Mouse (Mus musculus) heart, embryonic 12.5 days (tissue): ENCODE measurements around the gene Prss32. TPM values are rescaled to one million over a fixed set of nuclear protein-coding genes. Genes with fewer than 3 reads are reported as not detected.

Experiments
- ATAC-seq: fragments of 200-750 bp; cut with Nextera tagmentation; 2 replicates; pipeline ENCODE4 v1.8.0; 2017; ENCODE audit warnings: moderate TSS enrichment, moderate library complexity; ENCODE audit not compliant: insufficient number of reproducible peaks, low FRiP score
- H3K27ac ChIP-seq: fragments of 300-500 bp; sonication (generic); 2 replicates; pipeline ENCODE4 v1.5.1; 2016; ENCODE audit warnings: mild to moderate bottlenecking, moderate library complexity; ENCODE audit not compliant: poor library complexity, severe bottlenecking
- H3K27me3 ChIP-seq: fragments of 300-500 bp; sonication (generic); replicated peaks from 2 replicates; pipeline ENCODE4 v1.6.1; 2016; ENCODE audit warnings: mild to moderate bottlenecking, moderate library complexity
- H3K36me3 ChIP-seq: fragments of 300-500 bp; sonication (generic); 2 replicates; pipeline ENCODE4 v1.6.1; 2016; ENCODE audit warnings: mild to moderate bottlenecking, moderate library complexity
- H3K4me1 ChIP-seq: fragments of 300-500 bp; sonication (generic); replicated peaks from 2 replicates; pipeline ENCODE4 v1.6.1; 2016; ENCODE audit warnings: mild to moderate bottlenecking
- H3K4me2 ChIP-seq: fragments of 300-500 bp; sonication (generic); 2 replicates; pipeline ENCODE4 v1.6.1; 2016; ENCODE audit warnings: mild to moderate bottlenecking, moderate library complexity
- H3K4me3 ChIP-seq: fragments of 300-500 bp; sonication (generic); 2 replicates; pipeline ENCODE4 v1.5.1; 2016; ENCODE audit warnings: mild to moderate bottlenecking
- H3K9ac ChIP-seq: fragments of 300-500 bp; sonication (generic); 2 replicates; pipeline ENCODE4 v1.6.1; 2016; ENCODE audit warnings: mild to moderate bottlenecking, moderate library complexity
- H3K9me3 ChIP-seq: fragments of 300-500 bp; sonication (generic); replicated peaks from 2 replicates; pipeline ENCODE4 v1.6.1; 2016; ENCODE audit warnings: mild to moderate bottlenecking, moderate library complexity
- WGBS: fragments of 180-500 bp; shearing (Covaris S2); methylation state at CpG from one replicate; pipeline ENCODE4 v1.1.7; 2016; 5-methylcytosine and 5-hydroxymethylcytosine counted together
- polyA plus RNA-seq: library from polyadenylated mRNA; unstranded; fragments of >200 nt; fragmentation: Nextera tagmentation; extraction: Ambion mirVana; gene quantifications from 2 replicates; pipeline ENCODE4 v1.2.1, GENCODE M21; 2016

Gene Prss32
- polyA plus RNA-seq, 1 experiment from 2014 or later = not detected

- 0 out of 2 replicates have a peak, but pooled peaks cover 4% of the 10 kb centered on the region for H3K4me1 ChIP-seq
- H3K9ac ChIP-seq = no peak overlapping the region
- WGBS = 98% methylated on average over 25 of the region's 25 CpGs
- no peak overlapping the region for H3K4me3 ChIP-seq
- no peak for ATAC-seq
- peaks cover 98% of the 10 kb centered on the region for H3K36me3 ChIP-seq
- no peak overlapping the region for H3K4me2 ChIP-seq
- H3K27me3 ChIP-seq = no peaks in the 10 kb centered on the region
- H3K9me3 ChIP-seq = peaks cover 19% of the 10 kb centered on the region
- H3K27ac ChIP-seq = no peak overlapping the region
Observed at GRCm38 (mm10) chr17:23819235-23819634, 24.4 kb upstream of the Prss32 start.

GRCm38 (mm10) chr17:23820731-23821130 lies 22.9 kb upstream of the Prss32 start:
- H3K9ac ChIP-seq = no peak overlapping the region
- no peak overlapping the region for H3K4me2 ChIP-seq
- WGBS = 94% methylated on average over 5 of the region's 5 CpGs
- no peak overlapping the region for H3K4me3 ChIP-seq
- peaks cover 99% of the 10 kb centered on the region for H3K36me3 ChIP-seq
- ATAC-seq = no peak
- H3K27ac ChIP-seq = no peak overlapping the region
- 0 out of 2 replicates have a peak, but pooled peaks cover 4% of the 10 kb centered on the region for H3K4me1 ChIP-seq
- H3K27me3 ChIP-seq = no peaks in the 10 kb centered on the region
- H3K9me3 ChIP-seq = peaks cover 14% of the 10 kb centered on the region

GRCm38 (mm10) chr17:23822094-23822493 lies 21.6 kb upstream of the Prss32 start:
- Histone ChIP-seq H3K27me3 (no peaks in the 10 kb centered on the region), H3K36me3 (peaks cover 98% of the 10 kb centered on the region), H3K27ac (no peak overlapping the region), H3K4me1 (0 out of 2 replicates have a peak, but pooled peaks cover 5% of the 10 kb centered on the region), H3K4me2 (no peak overlapping the region), H3K9ac (no peak overlapping the region), H3K9me3 (peaks cover 14% of the 10 kb centered on the region), H3K4me3 (no peak overlapping the region)
- WGBS = 67% methylated on average over 6 of the region's 6 CpGs
- no peak for ATAC-seq

GRCm38 (mm10) chr17:23823018-23823417 lies 20.6 kb upstream of the Prss32 start:
- 79% methylated on average over 16 of the region's 16 CpGs for WGBS
- no peak for ATAC-seq
- H3K27me3 ChIP-seq = no peaks in the 10 kb centered on the region

GRCm38 (mm10) chr17:23823614-23824013 lies 20.0 kb upstream of the Prss32 start:
- Histone ChIP-seq H3K9ac (no peak overlapping the region), H3K9me3 (peaks cover 9% of the 10 kb centered on the region), H3K36me3 (peaks cover 86% of the 10 kb centered on the region), H3K4me2 (no peak overlapping the region), H3K27me3 (no peaks in the 10 kb centered on the region), H3K27ac (no peak overlapping the region), H3K4me3 (no peak overlapping the region), H3K4me1 (peaks cover 15% of the 10 kb centered on the region)
- no peak for ATAC-seq
- 93% methylated on average over 12 of the region's 12 CpGs for WGBS

More at GRCm38 (mm10) chr17:23823018-23823417, 20.6 kb upstream of the Prss32 start:
- Histone ChIP-seq H3K4me3 (no peak overlapping the region), H3K9me3 (peaks cover 14% of the 10 kb centered on the region), H3K9ac (no peak overlapping the region), H3K4me2 (no peak overlapping the region), H3K27ac (no peak overlapping the region), H3K36me3 (peaks cover 92% of the 10 kb centered on the region), H3K4me1 (peaks cover 13% of the 10 kb centered on the region)

- H3K27me3 ChIP-seq = 0 out of 2 replicates have a peak, but pooled peaks cover 6% of the 10 kb centered on the region
- 75% methylated on average over 4 of the region's 4 CpGs for WGBS
- ATAC-seq = no peak
- no peak overlapping the region for H3K4me3 ChIP-seq
- H3K4me2 ChIP-seq = no peak overlapping the region
- peaks cover 66% of the 10 kb centered on the region for H3K36me3 ChIP-seq
- no peaks in the 10 kb centered on the region for H3K9me3 ChIP-seq
- peaks cover 15% of the 10 kb centered on the region for H3K4me1 ChIP-seq
- H3K27ac ChIP-seq = no peak overlapping the region
- no peak overlapping the region for H3K9ac ChIP-seq
Observed at GRCm38 (mm10) chr17:23825591-23825990, 18.1 kb upstream of the Prss32 start.

GRCm38 (mm10) chr17:23828271-23829001 lies 15.2 kb upstream of the Prss32 start:
- under 1% methylated on average over 42 of the region's 47 CpGs for WGBS
- H3K4me3 ChIP-seq = peak overlapping the region; percentile 83
- H3K27me3 ChIP-seq = peaks cover 29% of the 10 kb centered on the region
- peaks cover 38% of the 10 kb centered on the region for H3K36me3 ChIP-seq
- peaks cover 11% of the 10 kb centered on the region for H3K4me1 ChIP-seq
- peak; percentile 73 for ATAC-seq
- H3K4me2 ChIP-seq = peak overlapping the region; percentile 73
- peak overlapping the region; percentile 74 for H3K27ac ChIP-seq
- peak overlapping the region; percentile 88 for H3K9ac ChIP-seq
- no peaks in the 10 kb centered on the region for H3K9me3 ChIP-seq

GRCm38 (mm10) chr17:23829064-23829619 lies 14.5 kb upstream of the Prss32 start, which contains the start of gene Elob:
Gene Elob (minus strand): TSS chr17:23829136.
- Histone ChIP-seq H3K36me3 (peaks cover 31% of the 10 kb centered on the region), H3K4me3 (peak within 1 kb of the TSS; percentile 83), H3K9ac (peak within 1 kb of the TSS; percentile 88), H3K27me3 (peaks cover 36% of the 10 kb centered on the region), H3K4me1 (peaks cover 11% of the 10 kb centered on the region), H3K9me3 (no peaks in the 10 kb centered on the region), H3K4me2 (peak within 1 kb of the TSS; percentile 73), H3K27ac (peak within 1 kb of the TSS; percentile 90)
- ATAC-seq = peak; percentile 95
- under 1% methylated on average over 37 of the region's 42 CpGs for WGBS

GRCm38 (mm10) chr17:23831201-23831600 lies 12.5 kb upstream of the Prss32 start:
- H3K4me3 ChIP-seq = no peak overlapping the region
- no peak overlapping the region for H3K27ac ChIP-seq
- peaks cover 11% of the 10 kb centered on the region for H3K36me3 ChIP-seq
- ATAC-seq = no peak
- WGBS = 97% methylated on average over 1 of the region's 1 CpGs
- peaks cover 11% of the 10 kb centered on the region for H3K4me1 ChIP-seq
- H3K9ac ChIP-seq = no peak overlapping the region
- H3K4me2 ChIP-seq = no peak overlapping the region
- H3K9me3 ChIP-seq = no peaks in the 10 kb centered on the region
- peaks cover 56% of the 10 kb centered on the region for H3K27me3 ChIP-seq

- Histone ChIP-seq H3K9ac (no peak within 1 kb of the TSS), H3K36me3 (no peaks in the 10 kb centered on the region), H3K27ac (no peak within 1 kb of the TSS), H3K9me3 (no peaks in the 10 kb centered on the region), H3K4me2 (no peak within 1 kb of the TSS), H3K4me1 (no peaks in the 10 kb centered on the region), H3K27me3 (peaks cover 55% of the 10 kb centered on the region), H3K4me3 (no peak within 1 kb of the TSS)
- no peak for ATAC-seq
- 74% methylated on average over 8 of the region's 8 CpGs for WGBS
Observed at GRCm38 (mm10) chr17:23836006-23836575, 7.6 kb upstream of the Prss32 start, which contains the start of gene Prss33. Gene Prss33 (minus strand): TSS chr17:23836056.

- H3K9ac ChIP-seq = no peak overlapping the region
- no peak overlapping the region for H3K4me2 ChIP-seq
- H3K9me3 ChIP-seq = no peaks in the 10 kb centered on the region
- 0 out of 2 replicates have a peak, but pooled peaks cover 7% of the 10 kb centered on the region for H3K4me1 ChIP-seq
- no peak overlapping the region for H3K27ac ChIP-seq
- no peak for ATAC-seq
- peaks cover 18% of the 10 kb centered on the region for H3K27me3 ChIP-seq
- H3K4me3 ChIP-seq = no peak overlapping the region
- WGBS = 34% methylated on average over 4 of the region's 4 CpGs
- no peaks in the 10 kb centered on the region for H3K36me3 ChIP-seq
Observed at GRCm38 (mm10) chr17:23841145-23841544, 2.5 kb upstream of the Prss32 start.
